ENCODE assay signal across 8 mouse cellular contexts in genomic region chr7:44373889-44374652, GRCm38 (mm10). TPM values are rescaled to one million over a fixed set of nuclear protein-coding genes. Genes with fewer than 3 reads are reported as not detected.
A peak's percentile ranks its signal among the peaks of the same experiment; 100 is the strongest.
DNase-seq lines count a peak whose midpoint lies in the region; ATAC-seq and TF ChIP-seq lines count a peak whose summit lies in the region.

No protein-coding gene starts in this region.

- 0 out of 2 replicates have a peak overlapping the region, but pooled peaks have one; percentile 3 for H3K27ac ChIP-seq in brown adipose tissue, adult 24 weeks (replicated peaks; ENCODE audit: low read depth, low read length)
- H3K27ac ChIP-seq in forebrain, embryonic 11.5 days (ENCODE audit: low read depth, low read length), result peak overlapping the region; percentile 62
- no peak overlapping the region for H3K27ac ChIP-seq in heart, postnatal 0 days (ENCODE audit: low read depth)
- no peak overlapping the region for H3K27ac ChIP-seq in liver, embryonic 15.5 days (replicated peaks)
- peak overlapping the region; percentile 45; the same call in 1 of the 2 replicates for H3K27ac ChIP-seq in neural tube, embryonic 11.5 days (ENCODE audit: low read depth, low read length)
- peak overlapping the region; percentile 40; the same call in 1 of the 2 replicates for H3K27ac ChIP-seq in stomach, postnatal 0 days (replicated peaks)

- H3K9me3 ChIP-seq in forebrain, embryonic 11.5 days (ENCODE audit: control insufficient read depth, low read length), result no peaks in the 10 kb centered on the region
- H3K9me3 ChIP-seq in heart, postnatal 0 days (replicated peaks; ENCODE audit: control insufficient read depth, low read length), result no peaks in the 10 kb centered on the region
- no peaks in the 10 kb centered on the region for H3K9me3 ChIP-seq in liver, embryonic 15.5 days (replicated peaks)
- H3K9me3 ChIP-seq in neural tube, embryonic 11.5 days (ENCODE audit: control insufficient read depth, low read length), result no peaks in the 10 kb centered on the region
- no peaks in the 10 kb centered on the region for H3K9me3 ChIP-seq in stomach, postnatal 0 days (ENCODE audit: control insufficient read depth, low read length)

- peak overlapping the region; percentile 45 for H3K9ac ChIP-seq in forebrain, embryonic 11.5 days (ENCODE audit: low read length)
- peak overlapping the region; percentile 27 for H3K9ac ChIP-seq in heart, postnatal 0 days (replicated peaks; ENCODE audit: low read depth, low read length)
- peak overlapping the region; percentile 51 for H3K9ac ChIP-seq in liver, embryonic 15.5 days
- peak overlapping the region; percentile 37 for H3K9ac ChIP-seq in neural tube, embryonic 11.5 days (ENCODE audit: low read length)
- peak overlapping the region; percentile 59 for H3K9ac ChIP-seq in stomach, postnatal 0 days (ENCODE audit: low read length)

- peak overlapping the region; percentile 76 for H3K4me3 ChIP-seq in brown adipose tissue, adult 24 weeks (ENCODE audit: insufficient read depth, low read depth, low read length)
- peak overlapping the region; percentile 42 for H3K4me3 ChIP-seq in forebrain, embryonic 11.5 days (ENCODE audit: low read depth, low read length)
- peak overlapping the region; percentile 52 for H3K4me3 ChIP-seq in heart, postnatal 0 days (ENCODE audit: low read depth, low read length)
- H3K4me3 ChIP-seq in liver, embryonic 15.5 days (replicated peaks), result peak overlapping the region; percentile 63
- H3K4me3 ChIP-seq in neural tube, embryonic 11.5 days (ENCODE audit: low read depth, low read length), result peak overlapping the region; percentile 43
- peak overlapping the region; percentile 56 for H3K4me3 ChIP-seq in stomach, postnatal 0 days (ENCODE audit: low read depth, low read length)

- TF ChIP-seq CTCF in heart, postnatal 0 days (IDR thresholded peaks at IDR 0.05; ENCODE audit: low read depth), result no peak
- no peak for TF ChIP-seq CTCF in stomach, postnatal 0 days (IDR thresholded peaks at IDR 0.05; ENCODE audit: low read depth)

- H3K4me2 ChIP-seq in forebrain, embryonic 11.5 days (ENCODE audit: low read depth, low read length, severe bottlenecking), result peak overlapping the region; percentile 56
- peak overlapping the region; percentile 78 for H3K4me2 ChIP-seq in heart, postnatal 0 days (ENCODE audit: low read depth, low read length)
- H3K4me2 ChIP-seq in liver, embryonic 15.5 days, result peak overlapping the region; percentile 82
- H3K4me2 ChIP-seq in neural tube, embryonic 11.5 days (ENCODE audit: low read depth), result peak overlapping the region; percentile 64
- H3K4me2 ChIP-seq in stomach, postnatal 0 days (replicated peaks; ENCODE audit: low read depth), result peak overlapping the region; percentile 78

- no peaks in the 10 kb centered on the region for H3K36me3 ChIP-seq in forebrain, embryonic 11.5 days (ENCODE audit: control insufficient read depth, insufficient read depth, low read length)
- no peaks in the 10 kb centered on the region for H3K36me3 ChIP-seq in heart, postnatal 0 days (replicated peaks; ENCODE audit: control insufficient read depth, insufficient read depth, low read length)
- H3K36me3 ChIP-seq in liver, embryonic 15.5 days (replicated peaks), result no peaks in the 10 kb centered on the region
- no peaks in the 10 kb centered on the region for H3K36me3 ChIP-seq in neural tube, embryonic 11.5 days (ENCODE audit: control insufficient read depth, insufficient read depth, low read length)
- H3K36me3 ChIP-seq in stomach, postnatal 0 days (ENCODE audit: control insufficient read depth, insufficient read depth, low read length), result no peaks in the 10 kb centered on the region

- no peaks in the 10 kb centered on the region for H3K4me1 ChIP-seq in brown adipose tissue, adult 24 weeks (ENCODE audit: control insufficient read depth, insufficient read depth, insufficient read length, low read length)
- H3K4me1 ChIP-seq in forebrain, embryonic 11.5 days (replicated peaks; ENCODE audit: control insufficient read depth, insufficient read depth, low read length), result peaks cover 8% of the 10 kb centered on the region
- H3K4me1 ChIP-seq in heart, postnatal 0 days (ENCODE audit: control insufficient read depth, insufficient read depth), result peaks cover 13% of the 10 kb centered on the region
- H3K4me1 ChIP-seq in liver, embryonic 15.5 days (replicated peaks), result peaks cover 22% of the 10 kb centered on the region
- peaks cover 5% of the 10 kb centered on the region for H3K4me1 ChIP-seq in neural tube, embryonic 11.5 days (ENCODE audit: control insufficient read depth, insufficient read depth, low read length)
- H3K4me1 ChIP-seq in stomach, postnatal 0 days (replicated peaks; ENCODE audit: control insufficient read depth, insufficient read depth), result peaks cover 6% of the 10 kb centered on the region; the same call in 1 of the 2 replicates

- DNase-seq in forebrain, embryonic 11.5 days (ENCODE audit: low spot score), result peak; percentile 80
- peak; percentile 90 for DNase-seq in heart, postnatal 0 days (ENCODE audit: low spot score)
- peak; percentile 75 to 85 for DNase-seq in kidney, postnatal 4 days
- DNase-seq in neural tube, embryonic 11.5 days (ENCODE audit: low spot score), result peak; percentile 84
- DNase-seq in stomach, postnatal 0 days (ENCODE audit: low spot score), result peak; percentile 75

- no peak for TF ChIP-seq EP300 in heart, postnatal 0 days (IDR thresholded peaks at IDR 0.05; ENCODE audit: low read depth)
- TF ChIP-seq EP300 in stomach, postnatal 0 days (optimal IDR thresholded peaks at IDR 0.05), result no peak

- peak; percentile 99 for ATAC-seq in CD4-positive, CD25-positive, alpha-beta regulatory T cell, adult 4 months
- ATAC-seq in forebrain, embryonic 11.5 days (replicated peaks; ENCODE audit: low FRiP score), result peak; percentile 85
- ATAC-seq in heart, postnatal 0 days (ENCODE audit: insufficient read depth, low read depth), result peak; percentile 87
- ATAC-seq in liver, embryonic 15.5 days (ENCODE audit: insufficient read depth), result peak; percentile 87
- peak; percentile 83 for ATAC-seq in neural tube, embryonic 11.5 days (ENCODE audit: insufficient read depth, low FRiP score, low TSS enrichment)
- ATAC-seq in stomach, postnatal 0 days (ENCODE audit: low FRiP score, low TSS enrichment), result peak; percentile 94

- H3K27me3 ChIP-seq in forebrain, embryonic 11.5 days (ENCODE audit: control insufficient read depth, insufficient read depth, low read length), result no peaks in the 10 kb centered on the region
- H3K27me3 ChIP-seq in heart, postnatal 0 days (ENCODE audit: control insufficient read depth, insufficient read depth, low read length), result no peaks in the 10 kb centered on the region
- peaks cover 8% of the 10 kb centered on the region; the same call in 1 of the 2 replicates for H3K27me3 ChIP-seq in liver, embryonic 15.5 days
- no peaks in the 10 kb centered on the region for H3K27me3 ChIP-seq in neural tube, embryonic 11.5 days (ENCODE audit: control insufficient read depth, insufficient read depth, low read length)
- H3K27me3 ChIP-seq in stomach, postnatal 0 days (ENCODE audit: control insufficient read depth, insufficient read depth, low read length), result no peaks in the 10 kb centered on the region

- WGBS in forebrain, embryonic 11.5 days, result 0% methylated on average over 19 of the region's 19 CpGs
- 1% methylated on average over 19 of the region's 19 CpGs for WGBS in heart, postnatal 0 days
- under 1% methylated on average over 19 of the region's 19 CpGs for WGBS in liver, embryonic 15.5 days (ENCODE audit: insufficient replicate concordance)
- WGBS in neural tube, embryonic 11.5 days, result 1% methylated on average over 19 of the region's 19 CpGs
- under 1% methylated on average over 19 of the region's 19 CpGs for WGBS in stomach, postnatal 0 days

RNA-seq across cellular contexts. Expression of gene Syt3, which starts 9.8 kb away (rescaled TPM):
- not detected for polyA plus RNA-seq in CD4-positive, CD25-positive, alpha-beta regulatory T cell, adult 4 months (2017; shearing (Covaris generic))
- polyA plus RNA-seq in brown adipose tissue, adult 24 weeks (2012; ENCODE audit: insufficient read depth, insufficient read length, missing spikeins), result 3.2 and 4.9 TPM in 2 replicates
- 3.2 and 4.0 TPM in 2 replicates for polyA plus RNA-seq in forebrain, embryonic 11.5 days (2014; fragmentation: Nextera tagmentation; extraction: Ambion mirVana)
- 0.58 and 3.1 TPM in 2 replicates for total RNA-seq in heart, postnatal 0 days (2014; rRNA removed; ENCODE audit: low replicate concordance)
- 0.81 and 0.86 TPM in 2 replicates for polyA plus RNA-seq in heart, postnatal 0 days (2015; fragmentation: Nextera tagmentation; extraction: Ambion mirVana)
- not detected in 2 replicates for polyA plus RNA-seq in liver, embryonic 15.5 days (2015; fragmentation: Nextera tagmentation; extraction: Ambion mirVana)
- polyA plus RNA-seq in neural tube, embryonic 11.5 days (2014; fragmentation: Nextera tagmentation; extraction: Ambion mirVana), result 2.9 and 3.7 TPM in 2 replicates
- polyA plus RNA-seq in stomach, postnatal 0 days (2015; fragmentation: Nextera tagmentation; extraction: Ambion mirVana), result 1.2 and 1.4 TPM in 2 replicates

RNA-seq across cellular contexts. Expression of gene 1700008O03Rik, which starts 11.5 kb away (rescaled TPM):
- polyA plus RNA-seq in CD4-positive, CD25-positive, alpha-beta regulatory T cell, adult 4 months (2017; shearing (Covaris generic)), result not detected
- polyA plus RNA-seq in brown adipose tissue, adult 24 weeks (2012; ENCODE audit: insufficient read depth, insufficient read length, missing spikeins), result not detected in 2 replicates
- 0.89 and 0.96 TPM in 2 replicates for polyA plus RNA-seq in forebrain, embryonic 11.5 days (2014; fragmentation: Nextera tagmentation; extraction: Ambion mirVana)
- total RNA-seq in heart, postnatal 0 days (2014; rRNA removed; ENCODE audit: low replicate concordance), result not detected in 2 replicates
- 0.14 and 0.52 TPM in 2 replicates for polyA plus RNA-seq in heart, postnatal 0 days (2015; fragmentation: Nextera tagmentation; extraction: Ambion mirVana)
- polyA plus RNA-seq in liver, embryonic 15.5 days (2015; fragmentation: Nextera tagmentation; extraction: Ambion mirVana), result 0.16 TPM in 1 of 2 replicates, not detected in the other
- 1.0 and 1.1 TPM in 2 replicates for polyA plus RNA-seq in neural tube, embryonic 11.5 days (2014; fragmentation: Nextera tagmentation; extraction: Ambion mirVana)
- polyA plus RNA-seq in stomach, postnatal 0 days (2015; fragmentation: Nextera tagmentation; extraction: Ambion mirVana), result 0.68 and 0.75 TPM in 2 replicates

RNA-seq across cellular contexts. Expression of gene Lrrc4b, which starts 54.7 kb away (rescaled TPM):
- not detected for polyA plus RNA-seq in CD4-positive, CD25-positive, alpha-beta regulatory T cell, adult 4 months (2017; shearing (Covaris generic))
- polyA plus RNA-seq in brown adipose tissue, adult 24 weeks (2012; ENCODE audit: insufficient read depth, insufficient read length, missing spikeins), result not detected in 2 replicates
- polyA plus RNA-seq in forebrain, embryonic 11.5 days (2014; fragmentation: Nextera tagmentation; extraction: Ambion mirVana), result 8.2 and 9.8 TPM in 2 replicates
- total RNA-seq in heart, postnatal 0 days (2014; rRNA removed; ENCODE audit: low replicate concordance), result 55.6 and 89.5 TPM in 2 replicates
- 2.8 TPM in 2 replicates for polyA plus RNA-seq in heart, postnatal 0 days (2015; fragmentation: Nextera tagmentation; extraction: Ambion mirVana)
- polyA plus RNA-seq in liver, embryonic 15.5 days (2015; fragmentation: Nextera tagmentation; extraction: Ambion mirVana), result 0.03 TPM in 1 of 2 replicates, not detected in the other
- 7.4 and 8.0 TPM in 2 replicates for polyA plus RNA-seq in neural tube, embryonic 11.5 days (2014; fragmentation: Nextera tagmentation; extraction: Ambion mirVana)
- polyA plus RNA-seq in stomach, postnatal 0 days (2015; fragmentation: Nextera tagmentation; extraction: Ambion mirVana), result 0.36 and 0.52 TPM in 2 replicates

Comparison
In these comparisons a context has a peak if more than half of its experiments do, and no peak if none do; other contexts are left out.
1. H3K27ac ChIP-seq: peak in brown adipose tissue, adult 24 weeks (single experiment), forebrain, embryonic 11.5 days (single experiment), neural tube, embryonic 11.5 days (single experiment) and stomach, postnatal 0 days (single experiment); none in heart, postnatal 0 days (single experiment) and liver, embryonic 15.5 days (single experiment).
2. Peak in every context shown above with its lines, with median percentiles within 50 percentile points of each other: ATAC-seq, H3K4me3 ChIP-seq, DNase-seq, H3K4me2 ChIP-seq and H3K9ac ChIP-seq.